Mouse (Mus musculus): ENCODE results near the gene Tie1. TPM values are rescaled to one million over a fixed set of nuclear protein-coding genes. Genes with fewer than 3 reads are reported as not detected.

The Tie1 gene
- total RNA-seq, 2 experiments from 2014 or later = 8.2 to 9.5 TPM

DNA sequence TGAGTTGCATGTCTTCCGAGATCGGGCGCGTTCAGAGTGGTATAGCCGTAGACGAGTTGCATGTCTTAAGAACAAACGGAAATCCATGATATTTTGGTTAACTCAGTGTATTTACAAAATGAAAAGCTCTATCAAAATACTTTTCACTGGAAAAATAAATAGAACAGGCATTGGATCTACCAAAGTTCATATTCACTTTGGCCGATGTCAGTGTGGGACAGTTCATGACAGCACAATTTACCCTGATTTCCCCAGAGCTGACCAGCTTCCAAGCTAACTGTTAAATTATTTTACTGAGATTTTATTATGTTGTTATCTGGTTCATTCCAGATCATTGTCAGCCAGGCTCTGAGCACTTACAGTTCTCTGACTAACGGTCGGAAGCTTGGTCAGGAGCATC, 600 bp upstream of the Tie1 start:
- intact Hi-C loops (cut with DNase I) = no loop called here

DNA sequence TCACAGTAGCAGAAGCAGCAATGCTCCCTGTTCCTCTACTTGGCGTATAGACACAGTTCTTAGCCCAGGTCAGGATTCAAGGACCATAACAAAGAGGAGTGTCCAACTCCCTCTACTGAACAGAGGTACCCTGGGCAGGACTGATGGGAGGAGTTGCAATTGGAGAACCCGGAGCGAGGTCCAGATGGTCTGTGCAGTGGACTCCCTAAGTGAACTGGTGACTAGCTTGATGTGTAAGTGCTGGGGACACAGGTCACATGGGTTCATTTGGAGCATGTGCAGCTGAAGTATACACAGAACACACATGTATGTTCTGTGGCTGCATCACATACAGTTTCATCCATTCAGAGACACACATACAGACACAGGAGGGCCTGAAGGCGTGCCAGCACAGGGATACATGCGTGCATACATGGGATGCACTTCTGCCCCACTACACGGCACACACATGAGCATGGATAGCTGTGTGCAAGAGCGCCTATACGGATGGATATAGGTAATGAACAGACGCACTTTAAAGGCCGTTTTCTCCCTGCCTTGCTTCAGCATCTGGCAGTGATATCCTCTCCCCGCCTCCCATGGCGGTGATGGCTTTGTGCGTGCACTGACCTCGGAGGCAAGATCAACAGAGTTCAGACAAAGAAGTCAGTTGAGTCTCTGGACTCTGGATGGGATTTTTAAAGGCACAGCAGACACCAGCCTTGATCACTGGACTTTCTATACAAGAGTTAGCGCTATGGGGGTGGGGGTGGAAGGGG, 12.9 kb downstream of the Tie1 start:
- DNase-seq (ENCODE audit: low spot score in 2 of 2) = no peak
- intact Hi-C loops (cut with DNase I) = no loop called here

More for the DNA sequence above, 600 bp upstream of the Tie1 start:
- DNase-seq (ENCODE audit: low spot score in 2 of 2) = no peak

DNA sequence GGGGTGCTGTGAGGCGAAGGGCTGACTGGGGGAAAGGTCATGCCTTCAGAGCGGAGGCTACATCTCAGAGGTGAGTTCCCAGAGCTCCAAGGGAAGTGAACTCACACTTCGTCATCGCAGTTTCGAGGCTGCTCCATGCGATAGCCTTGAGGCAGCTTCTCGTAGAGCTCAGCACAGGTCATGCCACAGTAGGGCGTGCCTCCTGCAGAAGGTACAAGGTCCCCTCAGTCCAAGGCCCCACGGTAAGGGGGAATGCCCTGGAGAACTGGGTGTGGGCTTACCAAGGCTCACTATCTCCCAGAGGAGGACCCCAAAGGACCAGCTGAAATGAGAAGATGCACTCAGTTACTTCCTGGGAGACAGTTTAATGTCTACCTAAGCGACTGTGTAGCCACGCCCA, 17.2 kb downstream of the Tie1 start:
- DNase-seq (ENCODE audit: low spot score in 2 of 2) = no peak
- intact Hi-C loops (cut with DNase I) = no loop called here

DNA sequence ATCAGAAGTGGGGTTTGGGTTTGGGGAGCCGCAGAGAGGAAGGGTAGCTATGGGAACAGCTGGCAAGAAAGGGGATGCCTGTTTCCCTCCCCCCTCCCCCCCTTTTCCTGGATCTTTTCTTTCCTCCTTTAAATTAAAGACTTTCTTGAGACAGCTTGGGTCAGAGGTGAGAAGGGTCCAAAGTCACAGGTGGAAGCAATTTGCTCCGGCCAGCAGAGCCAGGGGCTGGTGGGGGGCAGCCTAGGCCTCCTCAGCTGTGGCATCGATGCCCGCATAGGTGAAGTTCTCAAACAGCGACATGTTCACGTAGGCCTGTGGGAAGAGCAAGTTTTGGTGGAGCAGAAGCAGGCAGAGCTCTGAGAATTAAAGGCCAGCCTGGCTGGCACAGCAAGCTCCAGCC, 18.6 kb downstream of the Tie1 start:
- DNase-seq (ENCODE audit: low spot score in 2 of 2) = no peak
- intact Hi-C loops (cut with DNase I) = no loop called here

DNA sequence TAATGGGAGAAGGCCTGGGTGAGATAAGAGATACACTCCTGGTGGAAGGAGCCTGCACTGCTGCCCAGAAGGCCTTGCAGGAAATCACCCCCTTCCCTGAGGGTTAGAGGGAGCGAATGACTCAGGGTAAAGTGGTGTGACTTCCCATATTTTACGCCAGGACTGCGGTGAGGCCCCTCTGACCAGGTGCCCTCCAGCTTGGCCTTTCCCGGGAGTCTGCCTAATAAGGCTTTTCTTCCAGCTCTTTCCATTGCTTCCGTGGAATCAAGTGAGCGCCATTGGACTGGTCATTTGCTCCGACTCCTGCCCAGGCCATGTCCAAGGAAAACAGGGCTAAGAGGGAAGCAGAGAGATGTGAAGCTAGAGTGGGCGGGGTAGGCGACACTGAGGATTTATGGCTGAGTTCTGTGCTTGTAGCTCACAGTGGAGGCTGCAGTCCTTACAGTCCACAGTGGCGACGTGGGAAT, 24.1 kb downstream of the Tie1 start:
- intact Hi-C loops (cut with DNase I) = no loop called here
- DNase-seq (ENCODE audit: low spot score in 2 of 2) = no peak

DNA sequence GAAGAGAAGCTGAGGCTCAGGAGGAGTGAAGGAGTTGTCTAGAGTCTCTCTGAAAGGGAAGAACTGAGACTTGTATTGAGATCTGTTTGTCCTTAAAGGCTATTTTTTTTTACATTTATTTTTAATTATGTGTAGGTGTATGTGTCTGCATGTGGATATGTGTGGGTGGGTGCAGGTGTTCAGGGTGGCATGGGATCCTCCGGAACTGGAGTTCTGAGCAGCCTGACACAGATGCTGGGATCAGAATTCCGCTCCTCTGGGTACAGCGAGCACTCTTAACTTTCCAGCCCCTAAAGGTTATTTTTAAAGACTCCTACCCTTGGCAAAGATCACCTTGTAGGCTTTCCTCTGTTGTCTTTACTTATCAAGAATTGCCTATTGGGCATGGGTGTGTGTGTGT, 24.9 kb downstream of the Tie1 start:
- intact Hi-C loops (cut with DNase I) = no loop called here
- DNase-seq (ENCODE audit: low spot score in 2 of 2) = peak in 1 of 2 experiments; percentile 64

DNA sequence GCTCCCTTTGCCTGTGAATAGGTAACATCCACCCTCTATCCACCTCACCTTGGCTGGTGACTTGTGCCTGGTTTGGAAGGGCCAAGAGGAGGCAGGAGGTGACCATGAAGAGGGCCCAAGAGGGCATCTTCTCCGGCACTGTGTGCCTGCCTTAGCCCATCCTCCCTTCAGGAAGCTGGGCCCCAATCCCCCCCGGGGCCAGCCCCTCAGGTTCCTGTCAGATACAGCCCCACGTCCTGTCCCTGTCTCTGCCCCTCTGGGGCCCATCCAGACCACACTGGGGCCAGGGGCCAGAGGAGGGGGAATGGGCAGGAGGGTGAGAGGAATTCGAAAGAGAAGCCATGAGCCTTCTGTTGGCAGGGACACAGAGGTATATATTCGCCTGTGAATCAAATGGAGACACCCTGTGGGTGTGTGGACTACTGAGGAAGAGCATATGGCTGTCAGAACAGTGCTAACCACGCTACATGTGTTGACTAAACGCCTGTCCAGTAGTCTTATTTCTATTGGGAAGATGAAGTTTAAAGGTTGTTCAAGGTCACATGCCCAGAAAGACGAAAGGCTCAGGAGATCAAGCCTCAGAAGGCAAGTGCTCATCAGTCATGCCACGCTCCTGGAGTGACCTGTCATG, 32.4 kb downstream of the Tie1 start, which contains the start of gene Mpl:
Gene Mpl (minus strand): TSS at position 169 of the 631 bp plus-strand sequence.
- intact Hi-C loops (cut with DNase I) = loop anchor here (5.0 kb wide), 1 partner anchor 85 kb away; the partner anchor contains the start of gene Tmem125
- DNase-seq (ENCODE audit: low spot score in 2 of 2) = peak in 1 of 2 experiments; percentile 74

DNA sequence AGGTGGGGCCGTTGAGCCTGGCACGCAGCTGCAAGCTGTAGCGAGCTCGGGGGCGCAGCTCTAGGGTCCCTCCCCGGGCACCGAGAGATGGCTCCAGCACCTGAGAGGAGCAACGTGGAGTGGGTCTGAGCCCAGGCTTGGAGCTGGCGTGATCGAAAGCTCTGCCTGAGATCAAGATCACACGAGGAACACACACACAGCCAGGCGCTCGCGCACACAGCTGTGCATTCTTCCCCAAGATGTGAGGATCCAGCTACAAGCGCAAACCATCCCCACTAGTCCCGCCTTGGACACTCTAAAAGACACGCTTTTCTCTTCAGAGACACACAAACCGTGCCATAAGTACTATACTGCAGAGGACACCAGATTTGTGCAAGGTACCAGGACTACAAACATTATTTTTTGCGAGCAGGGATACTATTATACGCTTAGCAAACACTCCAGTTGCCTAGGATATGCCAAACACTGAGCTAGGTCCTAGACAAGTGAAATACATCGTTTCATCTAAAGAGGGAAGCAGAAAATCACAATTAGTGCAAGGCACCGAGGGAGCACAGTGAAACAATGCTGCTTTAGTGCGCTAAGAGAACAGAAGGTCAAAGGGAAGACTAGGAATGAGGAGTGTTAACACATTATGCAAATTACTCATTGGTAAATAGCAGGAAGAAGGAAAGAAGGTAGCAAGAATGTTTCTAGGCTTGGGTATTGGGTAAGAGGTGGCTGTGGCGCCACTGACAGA, 43.3 kb downstream of the Tie1 start:
- intact Hi-C loops (cut with DNase I) = no loop called here

DNA sequence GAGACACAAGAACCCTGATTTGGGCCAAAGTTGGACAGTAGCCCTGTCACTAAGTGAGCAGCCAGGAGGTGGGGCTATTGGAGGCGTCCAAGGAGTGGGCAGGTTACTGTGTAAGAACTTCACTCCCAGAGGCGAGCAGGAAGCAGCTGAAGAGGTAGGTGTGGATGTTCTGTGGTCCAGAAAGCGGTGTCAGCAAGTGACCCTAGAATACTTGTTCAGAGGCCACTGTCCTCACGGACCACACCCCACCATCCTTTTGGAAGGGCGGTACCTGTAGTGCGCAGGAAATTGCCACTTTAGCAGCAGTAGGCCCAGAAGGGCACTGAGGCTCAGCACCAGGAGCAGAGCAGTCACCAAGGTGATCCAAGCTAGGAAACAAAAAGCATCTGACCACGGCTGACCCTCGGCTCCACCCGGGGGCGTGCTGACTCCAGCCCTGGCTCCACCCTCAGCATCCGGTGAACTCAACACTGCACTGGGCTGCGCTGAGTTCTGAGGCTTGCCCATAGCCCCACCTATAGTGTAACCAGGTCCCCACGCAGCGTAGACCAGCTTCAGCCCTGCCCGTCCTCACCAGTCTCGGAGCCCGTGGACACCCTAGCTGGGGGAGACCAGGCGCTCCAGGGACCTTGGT, 44.0 kb downstream of the Tie1 start:
- peak in 1 of 2 experiments; percentile 47 for DNase-seq (ENCODE audit: low spot score in 2 of 2)
- intact Hi-C loops (cut with DNase I) = no loop called here

More for the DNA sequence above, 43.3 kb downstream of the Tie1 start:
- DNase-seq (ENCODE audit: low spot score in 2 of 2) = no peak

DNA sequence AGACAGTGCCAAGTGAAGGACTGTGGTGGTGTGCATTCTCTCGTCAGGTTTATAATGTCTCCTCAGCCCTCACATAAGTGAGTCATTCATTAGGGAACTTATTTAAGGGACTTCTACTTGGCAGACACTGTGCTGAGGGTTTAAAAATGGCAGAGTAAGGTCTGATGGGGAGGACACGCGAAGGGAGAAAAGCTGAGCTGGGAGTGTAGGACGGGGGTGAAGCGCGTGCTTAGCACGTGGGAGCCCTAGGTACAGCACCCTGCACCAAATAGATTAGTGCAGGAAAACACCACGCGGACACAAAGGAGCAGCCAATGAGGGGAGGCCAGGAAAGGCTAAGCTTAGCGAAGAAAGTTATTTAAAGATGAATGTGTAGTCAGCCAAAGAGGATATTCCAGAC, 44.8 kb downstream of the Tie1 start:
- intact Hi-C loops (cut with DNase I) = no loop called here

DNA sequence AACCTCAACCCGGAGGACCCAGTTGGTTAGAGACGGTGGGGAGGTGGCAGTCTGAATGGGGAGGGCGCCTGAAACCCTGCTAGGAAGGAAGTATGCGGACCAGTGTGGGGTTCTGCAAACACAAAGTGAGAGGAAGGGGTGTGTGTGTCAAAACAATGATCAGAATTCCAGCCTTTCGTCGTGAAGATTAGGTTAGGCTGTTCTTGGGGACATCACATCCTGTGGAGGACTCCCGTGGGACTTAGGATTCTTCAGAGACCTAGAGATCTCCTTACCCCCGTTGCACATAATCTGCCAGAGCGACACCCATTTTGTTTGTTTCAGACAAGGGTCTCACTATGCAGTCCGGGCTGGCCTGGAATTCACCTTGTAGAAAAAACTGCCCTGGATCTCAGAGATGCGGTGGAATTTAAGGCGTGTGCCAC, 52.0 kb downstream of the Tie1 start:
- intact Hi-C loops (cut with DNase I) = no loop called here

More for the DNA sequence above, 44.8 kb downstream of the Tie1 start:
- peak in 1 of 2 experiments; percentile 69 for DNase-seq (ENCODE audit: low spot score in 2 of 2)

DNA sequence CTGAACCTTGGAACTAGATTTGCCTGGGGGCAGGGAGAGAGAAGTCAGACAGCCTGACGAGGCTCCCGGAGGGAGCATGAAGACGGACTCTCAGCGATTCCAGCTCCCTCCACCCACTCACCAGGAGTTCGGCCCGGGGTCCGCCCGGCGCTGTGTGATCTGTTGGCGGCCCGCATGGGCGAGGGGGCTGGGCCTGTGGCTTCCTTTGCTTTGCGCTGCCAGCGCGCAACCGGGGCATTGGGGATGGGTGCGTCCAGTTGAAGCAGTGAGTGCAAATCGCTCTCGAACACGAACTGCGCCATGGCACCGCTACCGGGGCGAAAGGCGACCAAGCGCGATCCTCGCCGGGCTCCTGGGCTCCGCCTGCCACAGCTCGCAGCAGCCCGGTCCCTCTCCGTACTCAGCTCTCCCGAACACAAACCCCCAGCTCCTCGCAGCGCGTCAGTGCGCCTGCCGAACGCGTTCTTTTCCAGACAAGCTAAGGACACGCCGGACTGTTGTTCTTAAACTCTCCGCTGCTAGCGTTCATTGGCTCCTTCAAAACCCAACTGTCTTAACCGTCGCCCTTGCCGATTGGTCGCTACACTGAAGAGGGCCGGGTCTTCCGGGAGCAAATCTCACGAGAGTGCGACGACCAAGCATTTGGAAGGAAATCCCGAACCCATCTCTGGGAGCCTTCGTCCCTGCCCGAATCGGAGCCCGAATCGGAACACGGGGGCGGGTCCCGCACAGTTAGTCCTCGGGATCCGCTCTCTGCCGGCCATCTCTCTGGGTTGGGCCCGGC, 52.8 kb downstream of the Tie1 start, which contains the start of gene Cdc20:
Gene Cdc20 (minus strand): TSS at position 533 of the 784 bp plus-strand sequence.
- peak; percentile 88 to 95 for DNase-seq (ENCODE audit: low spot score in 2 of 2)
- intact Hi-C loops (cut with DNase I) = no loop called here

More for the DNA sequence above, 52.0 kb downstream of the Tie1 start:
- DNase-seq (ENCODE audit: low spot score in 2 of 2) = no peak

DNA sequence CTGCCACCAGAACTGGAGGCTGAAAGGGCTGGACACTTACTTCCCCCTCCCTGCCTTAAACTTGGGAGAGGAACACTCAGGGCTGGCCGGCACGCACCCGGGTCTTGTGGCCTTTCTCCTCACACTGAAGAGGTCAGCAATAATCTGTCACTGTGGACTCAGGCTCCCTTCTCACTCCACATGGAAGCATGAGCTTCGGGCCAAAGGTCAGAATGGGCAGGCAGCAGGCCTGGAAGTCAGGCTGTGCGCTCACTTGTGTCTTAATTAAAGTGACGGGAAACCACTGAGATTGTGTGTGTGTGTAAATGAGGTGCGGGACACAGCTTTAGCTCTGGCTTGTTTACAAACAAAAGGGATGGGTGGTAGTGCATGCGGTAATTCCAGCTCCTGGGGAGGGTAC, 57.5 kb downstream of the Tie1 start:
- no peak for DNase-seq (ENCODE audit: low spot score in 2 of 2)
- intact Hi-C loops (cut with DNase I) = no loop called here

DNA sequence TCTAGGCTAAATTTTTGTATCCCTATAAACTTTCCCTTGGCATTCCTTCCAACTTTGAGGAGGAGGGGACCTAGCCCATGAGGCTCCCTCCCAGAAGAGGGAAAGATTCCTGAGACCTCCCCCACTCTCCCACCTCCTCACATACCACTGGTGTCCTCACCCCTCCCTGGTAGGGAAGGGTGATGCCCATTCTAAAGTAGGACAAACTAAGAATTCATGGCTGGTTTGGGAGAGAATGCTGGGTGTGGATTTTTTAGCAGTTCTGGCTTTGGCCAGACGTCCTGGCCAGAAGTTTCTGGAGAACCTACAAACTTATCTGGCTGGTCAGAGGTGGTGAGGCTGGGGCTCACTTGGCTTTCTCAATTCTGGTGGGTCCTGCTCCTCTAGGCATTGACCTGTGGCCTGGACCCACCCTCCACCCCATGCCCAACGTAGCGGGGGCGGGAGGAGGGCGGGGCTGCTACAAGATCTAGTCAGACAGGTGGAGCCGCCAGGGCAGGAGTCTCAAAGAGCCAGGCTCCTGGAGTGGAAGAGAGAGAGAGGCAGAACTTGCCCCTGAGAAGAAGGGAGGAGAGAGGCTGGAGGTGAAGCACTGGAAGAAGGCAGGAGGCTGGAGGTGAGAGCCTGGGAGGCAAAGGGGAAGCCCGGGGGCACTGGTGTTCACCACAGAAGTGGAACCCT, 60.5 kb downstream of the Tie1 start:
- intact Hi-C loops (cut with DNase I) = no loop called here

DNA sequence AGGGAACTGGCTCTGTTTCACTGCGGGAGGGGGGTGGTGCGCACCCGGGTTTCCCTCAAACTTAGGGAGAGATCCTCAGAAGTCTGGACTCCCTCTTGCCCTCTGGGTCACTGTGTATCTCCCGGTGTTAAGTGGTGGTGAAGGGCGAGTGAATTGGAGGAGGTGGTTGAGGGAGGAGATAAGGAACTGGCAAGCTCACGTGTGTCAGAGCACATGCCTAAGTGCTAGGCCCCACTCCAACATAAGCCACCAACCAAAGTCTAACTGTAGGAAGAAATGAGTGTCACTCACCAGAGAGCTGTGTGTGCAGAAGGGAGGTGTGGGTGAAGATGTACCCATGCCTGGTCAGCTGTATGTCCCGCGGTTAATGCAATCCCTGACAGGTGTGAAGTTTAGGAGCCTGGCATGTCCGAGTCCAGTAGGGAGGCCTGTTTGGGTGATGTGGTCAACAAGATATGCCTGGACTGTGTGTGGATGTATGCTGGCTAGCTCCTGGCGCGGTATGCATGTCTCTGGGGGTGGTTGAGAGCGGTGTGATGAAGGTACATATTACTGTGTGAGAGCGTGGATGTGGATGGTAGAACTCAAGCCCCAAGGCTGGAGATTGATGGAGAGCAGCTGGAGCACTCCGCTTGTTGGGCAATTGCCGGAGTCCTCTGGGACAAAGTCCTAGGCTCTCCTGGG, 61.2 kb downstream of the Tie1 start:
- no peak for DNase-seq (ENCODE audit: low spot score in 2 of 2)
- intact Hi-C loops (cut with DNase I) = no loop called here

More for the DNA sequence above, 60.5 kb downstream of the Tie1 start:
- DNase-seq (ENCODE audit: low spot score in 2 of 2) = no peak

DNA sequence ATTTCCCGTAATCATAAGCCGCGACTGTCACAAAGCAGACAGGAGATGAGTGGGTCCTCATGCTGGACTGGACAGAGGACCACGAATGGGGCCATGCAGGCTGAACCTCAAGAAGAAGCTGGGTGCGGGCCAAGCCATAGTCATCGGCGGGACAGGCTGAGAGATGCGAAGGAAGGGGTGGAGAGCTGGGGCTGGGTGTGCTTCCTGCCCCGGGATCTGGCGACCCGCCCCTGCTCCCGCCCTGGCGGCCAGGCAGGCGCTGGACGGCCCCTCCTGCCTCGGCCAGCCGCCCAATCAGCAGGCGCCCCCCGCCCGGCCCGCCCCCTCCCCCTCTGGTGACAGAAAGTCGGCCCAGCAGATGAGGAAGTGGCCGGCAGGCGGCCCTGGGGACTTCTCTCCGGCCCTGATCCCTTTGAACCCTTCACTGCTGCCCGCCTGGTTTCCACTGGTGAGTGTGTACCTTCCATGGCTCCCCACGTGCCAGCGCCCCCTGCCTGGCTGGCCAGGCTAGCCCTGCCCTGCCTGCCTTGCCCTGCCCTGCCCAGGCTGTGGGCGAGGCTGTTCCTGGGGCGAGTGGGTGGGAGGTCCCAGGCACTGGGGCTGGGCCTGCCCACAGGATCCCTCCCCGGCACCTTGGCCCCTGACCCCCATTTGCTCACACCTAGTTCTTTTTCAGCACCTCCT, 62.0 kb downstream of the Tie1 start, which contains the start of gene Elovl1:
Gene Elovl1 (plus strand): TSS at position 326 of the 684 bp plus-strand sequence.
- intact Hi-C loops (cut with DNase I) = no loop called here

DNA sequence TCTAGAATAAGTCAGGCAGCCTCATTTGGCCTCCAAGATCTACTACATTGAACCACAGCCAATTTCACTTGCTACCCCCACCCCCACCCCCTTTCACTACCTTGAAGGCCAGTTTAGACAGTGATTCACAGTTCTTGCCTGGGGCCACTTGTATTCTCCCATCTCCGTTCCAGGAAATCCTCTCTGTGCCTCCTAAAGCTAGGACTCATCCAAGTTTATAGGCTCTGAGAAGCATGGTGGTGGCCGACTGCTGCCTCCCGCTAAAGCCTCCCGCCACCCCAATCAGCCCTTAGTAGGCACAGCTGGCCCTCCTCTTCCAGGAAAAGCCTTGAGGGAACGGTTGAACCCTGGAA, 62.5 kb downstream of the Tie1 start:
- intact Hi-C loops (cut with DNase I) = no loop called here
- no peak for DNase-seq (ENCODE audit: low spot score in 2 of 2)

More for the DNA sequence above, 62.0 kb downstream of the Tie1 start, which contains the start of gene Elovl1:
- peak; percentile 67 to 69 for DNase-seq (ENCODE audit: low spot score in 2 of 2)
